Mouse (Mus musculus) spleen, postnatal 36 days (tissue): ENCODE results near the gene Nlrx1.

Experiments
- DNase-seq, 2 experiments: peaks; one replicate each; pipeline ENCODE4 v3.0.0; 2022; ENCODE audit warnings: low spot score in 2 of 2, mixed read lengths in 1 of 2

Nlrx1 gene

GRCm38 (mm10) chr9:44269077-44269476, 678 bp upstream of the Nlrx1 start:
- no peak for DNase-seq

DNA sequence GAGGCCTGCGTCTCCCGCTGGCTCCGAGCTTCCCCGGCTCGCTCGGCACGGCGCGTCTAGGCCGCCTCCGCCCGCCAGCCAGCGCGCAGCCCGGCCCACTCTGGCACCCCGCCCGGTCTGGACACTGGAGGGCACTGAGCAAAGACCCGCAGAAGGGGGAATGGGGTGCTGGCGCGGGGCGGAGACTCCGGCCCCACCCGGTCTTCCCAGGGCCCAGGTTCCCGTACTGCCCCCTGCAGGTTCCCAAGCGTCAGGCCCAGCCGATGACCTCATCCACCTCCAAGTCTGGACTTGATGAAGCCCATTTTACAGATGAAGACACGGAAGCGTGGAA, 405 bp downstream of the Nlrx1 start:
- peak; percentile 78 to 81 for DNase-seq

DNA sequence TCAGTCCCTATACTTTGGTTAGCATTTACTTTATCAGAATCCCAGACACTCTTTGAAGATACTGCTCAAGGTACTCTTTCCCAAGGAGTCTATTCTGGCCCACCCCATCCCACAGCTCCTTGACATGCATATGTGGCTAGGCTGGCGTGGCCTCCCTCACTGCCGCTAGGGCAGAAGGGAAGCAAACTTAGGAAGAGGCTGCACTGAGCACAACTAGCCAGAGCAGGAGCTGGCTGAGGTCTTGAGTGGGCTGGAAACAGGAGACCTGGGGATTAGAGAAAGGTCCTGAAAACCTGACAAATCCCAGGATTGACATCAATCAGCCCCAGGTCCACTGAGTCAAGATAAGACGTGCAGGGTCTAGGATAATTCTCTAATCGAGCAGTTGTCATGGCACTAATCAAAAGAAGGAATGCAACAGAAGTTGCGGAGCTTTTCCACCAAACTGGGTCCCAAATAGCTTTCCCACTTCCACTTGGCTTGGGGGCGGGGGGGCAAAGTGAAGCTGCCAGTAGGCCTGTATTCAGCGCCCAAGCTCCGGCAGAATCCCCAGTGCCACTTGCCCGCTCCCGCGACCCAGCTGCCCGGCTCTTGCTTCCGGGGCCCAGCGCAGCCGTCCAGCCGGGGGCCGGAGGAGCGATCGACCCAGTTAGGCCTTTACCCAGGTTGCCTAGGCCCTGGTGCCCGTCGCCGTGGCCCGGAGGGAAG, 926 bp downstream of the Nlrx1 start:
- no peak for DNase-seq

- no peak for DNase-seq
Observed at GRCm38 (mm10) chr9:44266478-44267226, 1.7 kb downstream of the Nlrx1 start.

DNA sequence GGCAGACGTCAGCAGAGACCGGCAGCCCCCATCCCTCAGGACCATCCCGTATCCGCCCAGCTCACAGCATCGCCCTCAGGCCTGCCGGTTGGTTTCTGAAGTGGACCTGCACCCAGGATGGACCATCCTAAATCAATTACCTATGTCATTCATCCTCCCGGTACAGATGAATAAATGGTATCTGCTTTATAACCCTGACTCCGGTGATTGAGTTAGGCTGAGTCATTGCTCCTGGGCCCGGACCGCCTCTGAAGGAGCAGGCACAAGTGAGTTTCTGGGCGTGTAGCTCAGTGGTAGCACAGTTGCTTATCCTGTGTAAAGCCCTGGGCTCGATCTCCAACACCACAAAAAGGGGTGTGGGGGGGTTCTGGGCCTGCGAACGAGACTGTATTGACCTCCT, 7.0 kb downstream of the Nlrx1 start:
- DNase-seq = no peak

- DNase-seq = no peak
Observed at GRCm38 (mm10) chr9:44259014-44259413, 9.4 kb downstream of the Nlrx1 start.

GRCm38 (mm10) chr9:44256213-44256612, 12.2 kb downstream of the Nlrx1 start:
- DNase-seq = no peak

DNA sequence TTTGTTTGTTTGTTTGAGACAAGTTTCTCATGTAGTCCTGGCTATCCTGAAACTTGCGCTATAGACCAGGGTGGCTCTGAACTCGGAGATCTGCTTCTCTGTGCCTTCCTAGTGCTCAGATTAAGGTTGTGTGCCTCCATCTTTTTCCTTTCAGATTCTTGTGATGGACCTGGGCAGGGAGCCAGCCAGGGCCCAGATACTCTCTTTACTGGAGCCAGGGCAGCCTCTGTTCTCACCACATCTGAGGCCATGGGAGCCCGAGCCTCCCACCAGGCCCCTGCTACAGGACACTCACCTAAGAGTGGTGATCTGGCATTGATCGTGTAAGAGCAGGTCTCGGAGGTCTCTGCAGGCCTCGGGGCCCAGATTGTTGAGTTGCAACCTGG, 13.3 kb downstream of the Nlrx1 start:
- no peak for DNase-seq

- DNase-seq = no peak
Observed at GRCm38 (mm10) chr9:44254508-44255135, 13.8 kb downstream of the Nlrx1 start.

DNA sequence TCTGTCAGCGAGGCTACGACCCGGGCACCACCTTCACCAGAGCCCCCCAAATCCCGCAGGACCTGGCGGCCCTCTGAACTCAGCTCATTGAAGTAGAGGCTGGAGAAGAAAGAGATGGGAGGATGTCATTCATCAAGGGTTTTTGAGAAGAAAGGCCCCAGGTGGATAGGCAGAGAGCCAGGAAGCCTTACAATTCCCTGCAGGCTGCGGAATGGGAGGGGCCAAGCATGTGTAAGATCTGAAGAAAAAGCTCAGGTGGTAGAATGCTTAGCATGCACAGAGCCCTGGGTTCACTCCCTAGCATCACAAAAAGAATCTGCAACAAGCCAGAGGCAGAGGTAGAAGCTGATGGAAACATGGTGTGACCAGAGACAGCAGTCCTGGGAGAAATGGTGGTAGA, 15.0 kb downstream of the Nlrx1 start:
- no peak for DNase-seq

DNA sequence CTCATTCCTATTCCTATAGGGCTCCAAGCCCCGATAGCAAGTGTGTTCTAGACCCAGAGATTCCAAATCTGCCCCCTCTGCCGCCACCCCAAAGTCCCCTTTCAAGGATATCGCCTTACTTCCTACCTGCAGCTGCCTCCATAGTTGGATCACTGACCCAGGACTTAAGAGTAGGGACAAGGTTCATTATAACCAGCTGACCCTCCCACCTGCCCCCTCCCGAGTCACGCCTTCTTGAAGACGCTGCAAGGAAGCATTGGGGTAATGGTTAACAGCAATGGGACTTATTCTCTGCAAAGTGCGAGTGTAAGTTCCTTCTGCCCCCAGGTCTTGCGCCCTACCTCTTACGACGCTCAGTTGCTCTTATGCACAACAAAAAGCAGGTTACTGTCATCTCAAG, 17.1 kb downstream of the Nlrx1 start, which contains the start of gene Pdzd3:
Pdzd3 (minus strand) TSS at position 158 of the 400 bp plus-strand sequence.
- DNase-seq = no peak

- DNase-seq = no peak
Observed at GRCm38 (mm10) chr9:44250445-44250844, 18.0 kb downstream of the Nlrx1 start.

GRCm38 (mm10) chr9:44249181-44250146, 18.9 kb downstream of the Nlrx1 start:
- peak; percentile 60 to 64 for DNase-seq

DNA sequence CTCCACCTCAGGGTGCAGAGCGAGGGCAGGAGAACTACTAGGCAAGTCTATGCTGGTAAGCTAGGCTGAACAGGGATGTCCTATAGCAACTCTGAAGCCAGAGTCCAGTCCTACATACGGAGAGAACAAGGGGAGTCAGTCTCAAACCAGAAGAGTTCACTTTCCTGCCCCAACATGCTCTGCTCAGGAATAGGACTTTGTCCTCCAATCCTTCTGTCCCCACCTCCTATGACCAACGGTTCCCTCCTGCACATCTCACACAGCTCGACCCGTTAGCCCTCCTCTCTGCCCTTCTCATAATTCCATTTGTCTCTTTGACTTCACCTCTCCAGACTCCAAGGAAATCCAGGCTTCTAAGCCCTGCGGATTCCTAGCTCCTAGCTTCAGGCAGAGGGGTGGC, 20.5 kb downstream of the Nlrx1 start:
- no peak for DNase-seq

DNA sequence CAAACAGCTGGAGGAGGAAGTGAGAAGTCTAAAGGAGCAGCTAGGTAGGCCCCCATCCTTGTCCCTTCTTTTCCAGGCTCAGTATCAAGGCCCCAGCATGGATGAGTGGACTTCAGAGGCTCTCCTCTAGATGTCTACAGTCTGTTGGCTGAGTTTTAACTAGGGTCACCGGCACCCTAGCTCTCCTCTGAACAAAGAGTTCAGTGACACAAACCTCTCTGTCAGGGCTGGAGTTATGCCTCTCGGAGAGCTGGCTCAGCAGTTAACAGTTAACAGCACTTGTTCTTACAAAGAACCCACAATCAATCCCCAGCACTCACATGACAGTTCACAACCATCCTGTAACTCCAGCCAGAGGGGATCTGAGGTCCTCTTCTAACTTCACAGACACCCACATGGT, 24.8 kb downstream of the Nlrx1 start:
- DNase-seq = no peak

- DNase-seq = no peak
Observed at GRCm38 (mm10) chr9:44241418-44241817, 27.0 kb downstream of the Nlrx1 start.

DNA sequence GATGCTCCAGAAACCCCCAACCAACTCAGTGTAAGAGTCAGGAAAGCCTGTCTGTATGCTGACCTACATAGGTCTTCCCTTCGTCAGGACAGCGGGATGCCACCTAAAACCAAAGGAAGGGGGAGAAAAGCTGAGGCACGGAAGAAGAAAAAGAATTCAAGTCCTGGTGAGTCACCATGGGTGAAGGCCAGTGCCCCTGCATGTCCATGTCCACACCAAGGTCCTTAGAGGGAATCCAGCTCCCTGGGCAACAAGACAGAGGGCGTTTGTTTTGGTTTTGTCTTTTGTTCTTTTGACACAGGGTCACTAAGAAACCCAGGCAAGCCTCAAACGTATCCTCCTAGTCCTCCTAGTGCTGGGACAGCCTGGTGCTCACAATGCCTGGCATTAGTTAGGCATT, 27.5 kb downstream of the Nlrx1 start:
- DNase-seq = no peak

DNA sequence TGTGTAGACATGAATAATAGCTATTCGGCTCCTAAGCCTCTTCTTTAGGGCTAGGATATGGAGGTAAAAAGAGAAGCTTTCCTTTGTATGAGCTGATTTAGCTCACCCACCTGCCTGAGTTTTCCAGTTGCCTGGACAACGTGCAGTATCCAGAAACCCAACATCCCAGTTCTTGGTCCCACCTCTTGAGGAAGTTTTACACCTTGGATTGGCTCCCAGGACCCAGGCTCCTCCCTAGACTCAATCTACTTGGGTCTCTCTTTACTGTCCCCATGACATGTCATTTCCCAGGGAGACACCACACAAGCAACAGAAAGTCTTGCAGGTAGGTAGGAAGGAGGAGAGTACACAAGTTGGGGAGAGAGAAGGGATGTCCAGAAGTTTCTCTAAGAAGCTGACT, 28.0 kb downstream of the Nlrx1 start, which contains the start of gene Ccdc153:
Ccdc153 (plus strand) TSS at position 278 of the 400 bp plus-strand sequence.
- DNase-seq = no peak

DNA sequence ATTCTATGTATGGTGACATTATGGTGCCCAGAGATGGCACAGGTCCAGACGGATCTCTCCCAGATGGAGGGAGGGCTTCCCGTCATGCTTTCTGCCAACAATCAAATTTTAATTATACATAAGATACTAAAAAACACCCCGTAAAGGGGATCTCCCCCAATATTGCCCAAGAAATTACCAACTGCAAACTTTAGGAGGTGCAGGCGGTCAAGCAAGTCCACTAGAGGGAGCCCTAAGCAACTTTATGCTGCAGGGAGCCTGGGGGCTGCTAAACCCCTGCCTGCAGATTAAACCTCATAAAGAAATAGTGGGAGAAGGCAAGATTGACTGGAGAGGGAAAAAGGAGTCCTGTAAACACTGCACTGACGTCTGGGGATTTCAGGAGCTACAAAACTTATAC, 29.0 kb downstream of the Nlrx1 start:
- peak; percentile 45 to 49 for DNase-seq

GRCm38 (mm10) chr9:44238501-44239190, 29.8 kb downstream of the Nlrx1 start:
- peak; percentile 63 for DNase-seq

GRCm38 (mm10) chr9:44237128-44237527, 31.3 kb downstream of the Nlrx1 start:
- DNase-seq = no peak
